Mouse (Mus musculus) megakaryocyte, embryonic 14.5 days (primary cell): Measurements from ENCODE around the gene Lta. TPM values are rescaled to one million over a fixed set of nuclear protein-coding genes. Genes with fewer than 3 reads are reported as not detected.

ENCODE experiments used
- H3K27me3 ChIP-seq: replicated peaks from 2 replicates; pipeline ENCODE3; 2012; ENCODE audit warnings: inconsistent platforms
- H3K36me3 ChIP-seq: replicated peaks from 2 replicates; pipeline ENCODE3; 2012; ENCODE audit warnings: low read length, inconsistent platforms, mixed read lengths
- H3K4me1 ChIP-seq: 2 replicates; pipeline ENCODE4 v1.6.1; 2012; ENCODE audit warnings: inconsistent platforms
- H3K4me3 ChIP-seq: replicated peaks from 2 replicates; pipeline ENCODE3; 2012; ENCODE audit warnings: moderate library complexity, mild to moderate bottlenecking, inconsistent platforms
- H3K9me3 ChIP-seq: 2 replicates; pipeline ENCODE4 v1.6.1; 2012; ENCODE audit warnings: inconsistent platforms
- FLI1 ChIP-seq: IDR thresholded peaks from 2 replicates; pipeline ENCODE4 v1.6.1; 2012; ENCODE audit warnings: low read length, inconsistent platforms, mixed read lengths
- GATA1 ChIP-seq: IDR thresholded peaks from 3 replicates; pipeline ENCODE4 v1.6.1; 2012; ENCODE audit warnings: mixed read lengths, low read length, inconsistent platforms, borderline replicate concordance
- polyA plus RNA-seq: library from polyadenylated mRNA; stranded (reverse); fragments of >175 nt; gene quantifications from 2 replicates; pipeline ENCODE4 v1.2.3, GENCODE M21; 2012; ENCODE audit warnings: low replicate concordance; ENCODE audit not compliant: insufficient read depth

Gene Lta
- 0.85 TPM in 1 of 2 replicates, not detected in the other for polyA plus RNA-seq

- peaks cover 6% of the 10 kb centered on the region for H3K36me3 ChIP-seq
- peaks cover 15% of the 10 kb centered on the region for H3K27me3 ChIP-seq
- no peak for TF ChIP-seq FLI1
- H3K4me1 ChIP-seq: peaks cover 74% of the 10 kb centered on the region
- no peak within 1 kb of the TSS for H3K4me3 ChIP-seq
- H3K9me3 ChIP-seq: no peaks in the 10 kb centered on the region
Measured at GRCm38 (mm10) chr17:35204494-35205379, at the start of gene Lta. Gene Lta (minus strand): TSS chr17:35205351.

GRCm38 (mm10) chr17:35254241-35255098 lies 49.3 kb upstream of the Lta start:
- Histone ChIP-seq H3K4me1 (peaks cover 44% of the 10 kb centered on the region), H3K4me3 (no peak overlapping the region), H3K9me3 (no peaks in the 10 kb centered on the region), H3K36me3 (peaks cover 50% of the 10 kb centered on the region), H3K27me3 (peaks cover 14% of the 10 kb centered on the region)
- no peak for TF ChIP-seq FLI1
- TF ChIP-seq GATA1: no peak

- Histone ChIP-seq H3K36me3 (peaks cover 60% of the 10 kb centered on the region), H3K4me1 (peaks cover 41% of the 10 kb centered on the region), H3K9me3 (no peaks in the 10 kb centered on the region), H3K27me3 (peaks cover 17% of the 10 kb centered on the region), H3K4me3 (no peak overlapping the region)
- TF ChIP-seq GATA1: no peak
- TF ChIP-seq FLI1: no peak
Measured at GRCm38 (mm10) chr17:35253293-35254093, 48.3 kb upstream of the Lta start.

- TF ChIP-seq GATA1 (no peak), FLI1 (no peak)
- peaks cover 67% of the 10 kb centered on the region for H3K36me3 ChIP-seq
Measured at GRCm38 (mm10) chr17:35252619-35253292, 47.6 kb upstream of the Lta start.

GRCm38 (mm10) chr17:35251981-35252380 lies 46.8 kb upstream of the Lta start:
- no peak for TF ChIP-seq GATA1
- TF ChIP-seq FLI1: no peak
- H3K36me3 ChIP-seq: peaks cover 75% of the 10 kb centered on the region
- no peak overlapping the region for H3K4me3 ChIP-seq
- no peaks in the 10 kb centered on the region for H3K9me3 ChIP-seq
- H3K4me1 ChIP-seq: peaks cover 35% of the 10 kb centered on the region
- H3K27me3 ChIP-seq: peaks cover 19% of the 10 kb centered on the region

More at GRCm38 (mm10) chr17:35252619-35253292, 47.6 kb upstream of the Lta start:
- no peaks in the 10 kb centered on the region for H3K9me3 ChIP-seq
- no peak overlapping the region for H3K4me3 ChIP-seq
- H3K4me1 ChIP-seq: peaks cover 38% of the 10 kb centered on the region
- H3K27me3 ChIP-seq: peaks cover 17% of the 10 kb centered on the region

- peaks cover 82% of the 10 kb centered on the region for H3K36me3 ChIP-seq
- no peak overlapping the region for H3K4me3 ChIP-seq
- peaks cover 37% of the 10 kb centered on the region for H3K4me1 ChIP-seq
- TF ChIP-seq GATA1 (no peak), FLI1 (no peak)
- peaks cover 16% of the 10 kb centered on the region for H3K27me3 ChIP-seq
- no peaks in the 10 kb centered on the region for H3K9me3 ChIP-seq
Measured at GRCm38 (mm10) chr17:35251162-35251719, 46.1 kb upstream of the Lta start.

GRCm38 (mm10) chr17:35250348-35251120 lies 45.4 kb upstream of the Lta start:
- peaks cover 16% of the 10 kb centered on the region for H3K27me3 ChIP-seq
- H3K36me3 ChIP-seq: peaks cover 89% of the 10 kb centered on the region
- H3K9me3 ChIP-seq: no peaks in the 10 kb centered on the region
- H3K4me3 ChIP-seq: no peak overlapping the region
- TF ChIP-seq FLI1: no peak
- TF ChIP-seq GATA1: no peak
- peaks cover 41% of the 10 kb centered on the region for H3K4me1 ChIP-seq
